Mouse (Mus musculus): ENCODE data around the gene Tbc1d1.
A peak's percentile ranks its signal among the peaks of the same experiment; 100 is the strongest.

The Tbc1d1 gene

DNA sequence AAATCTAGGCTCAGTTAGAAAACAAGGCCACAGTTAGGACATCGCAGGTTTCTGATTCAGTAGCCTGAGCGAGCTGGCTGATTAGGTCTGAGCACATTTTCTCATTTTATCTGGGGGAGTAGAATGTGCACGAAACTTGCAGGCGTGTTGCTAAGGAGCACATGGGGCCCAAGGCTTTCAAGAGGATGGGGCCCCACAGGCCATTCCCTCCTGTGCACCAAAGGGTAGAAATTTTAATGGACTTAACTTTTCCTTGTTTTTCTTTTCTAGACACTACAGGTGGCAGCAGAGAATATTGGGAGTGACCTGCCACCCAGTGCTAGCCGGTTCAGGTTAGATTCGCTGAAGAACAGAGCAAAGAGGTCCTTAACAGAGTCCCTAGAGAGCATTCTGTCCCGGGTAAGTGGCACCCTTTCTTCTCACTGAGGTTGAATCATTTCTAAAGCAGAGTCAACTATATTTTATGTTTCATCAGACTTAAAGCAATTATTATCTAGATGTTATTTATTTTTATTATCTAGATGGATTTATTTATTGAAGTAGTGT lies 121.6 kb downstream of the Tbc1d1 start:
- no peak for DNase-seq (ENCODE audit: low read depth, low spot score)

GRCm38 (mm10) chr5:64279668-64280067 lies 123.6 kb downstream of the Tbc1d1 start:
- DNase-seq (ENCODE audit: low read depth, low spot score), result no peak

- no peak for DNase-seq (ENCODE audit: low read depth, low spot score)
Measured at GRCm38 (mm10) chr5:64280191-64280590, 124.1 kb downstream of the Tbc1d1 start.

- DNase-seq (ENCODE audit: low read depth, low spot score), result no peak
Measured at GRCm38 (mm10) chr5:64280613-64281012, 124.5 kb downstream of the Tbc1d1 start.

- no peak for DNase-seq (ENCODE audit: low read depth, low spot score)
Measured at GRCm38 (mm10) chr5:64281674-64282073, 125.6 kb downstream of the Tbc1d1 start.

DNA sequence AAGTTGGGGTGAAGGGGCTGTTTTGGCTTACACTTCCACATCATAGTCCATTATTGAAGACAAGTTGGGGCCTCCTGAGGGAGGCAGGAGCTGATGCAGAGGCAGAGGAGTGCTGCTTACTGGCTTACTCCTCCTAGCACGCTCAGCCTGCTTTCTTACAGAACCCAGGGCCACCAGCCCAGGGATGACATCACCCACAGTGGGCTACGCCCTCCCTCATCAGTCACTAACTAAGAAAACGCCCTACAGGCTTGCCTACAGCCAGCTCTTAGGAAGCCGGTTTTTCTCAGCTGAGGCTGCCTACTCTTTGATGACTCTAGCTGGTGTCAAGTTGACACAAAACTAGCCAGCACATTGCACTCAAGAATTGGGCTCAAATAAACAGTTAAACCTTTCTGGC lies 126.5 kb downstream of the Tbc1d1 start:
- no peak for DNase-seq (ENCODE audit: low read depth, low spot score)

DNA sequence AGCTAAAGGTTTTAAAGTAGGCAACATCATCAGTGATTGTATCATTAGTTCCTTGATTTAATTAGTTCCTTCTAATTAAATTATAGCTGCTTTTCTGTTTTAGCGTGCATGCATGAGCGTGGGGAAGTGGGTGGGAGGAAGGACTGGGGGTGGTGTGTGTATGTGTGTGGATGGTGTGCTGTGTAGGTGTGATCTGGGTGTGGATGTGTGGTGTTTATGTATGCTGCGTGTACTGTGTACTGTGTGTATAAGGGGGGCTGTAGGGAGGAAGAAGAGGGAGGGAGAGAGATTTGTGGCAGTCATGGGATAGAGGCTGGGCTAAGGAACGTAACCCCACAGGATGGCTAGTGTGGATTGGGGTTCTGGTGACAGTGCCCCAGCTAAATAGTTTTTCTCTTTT lies 129.2 kb downstream of the Tbc1d1 start:
- no peak for DNase-seq (ENCODE audit: low read depth, low spot score)

GRCm38 (mm10) chr5:64285851-64286250 lies 129.7 kb downstream of the Tbc1d1 start:
- no peak for DNase-seq (ENCODE audit: low read depth, low spot score)

- DNase-seq (ENCODE audit: low read depth, low spot score), result no peak
Measured at GRCm38 (mm10) chr5:64287287-64287686, 131.2 kb downstream of the Tbc1d1 start.

DNA sequence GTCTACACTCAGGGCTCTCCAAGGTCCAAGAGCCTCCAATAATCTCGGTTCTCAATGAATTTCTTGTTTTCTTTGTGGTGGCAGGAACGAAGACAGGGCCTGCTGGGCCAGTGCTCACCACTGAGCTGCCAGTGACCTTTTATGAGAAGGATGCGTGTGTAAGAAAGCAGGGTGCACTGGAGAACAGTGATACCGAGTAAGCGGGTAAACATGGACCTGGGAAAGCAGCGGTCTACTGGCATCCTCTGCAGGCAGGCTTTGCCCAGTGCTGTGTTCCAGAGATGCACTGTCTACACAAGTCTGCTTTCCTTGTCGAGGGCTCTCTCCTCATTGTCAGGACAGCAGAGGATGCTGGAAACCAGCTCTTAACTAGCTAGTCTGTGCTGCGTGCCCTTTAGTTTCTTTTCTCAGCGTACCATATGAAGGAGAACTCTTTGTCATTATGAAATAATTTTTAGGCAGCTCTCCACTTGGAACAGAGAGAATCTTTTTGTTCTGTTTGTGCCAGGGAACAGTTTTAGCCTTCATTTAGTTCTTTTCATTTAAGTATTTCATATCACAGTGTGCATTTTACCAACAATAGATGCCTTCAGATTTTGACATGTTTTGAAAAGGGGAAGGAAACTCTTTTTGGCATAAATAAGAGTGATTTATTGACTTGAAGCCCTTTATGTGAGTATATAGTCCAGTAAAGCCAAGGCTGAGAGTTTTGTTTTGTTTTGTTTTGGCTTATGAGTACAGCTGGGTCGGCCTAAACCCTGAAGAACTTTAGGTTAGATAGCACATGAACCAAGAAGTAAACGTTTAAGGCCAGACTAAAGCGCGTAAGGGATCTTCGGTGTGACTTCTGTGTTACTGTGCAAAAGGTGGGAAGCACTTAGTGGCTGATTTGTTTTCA lies 132.2 kb downstream of the Tbc1d1 start:
- DNase-seq (ENCODE audit: low read depth, low spot score), result no peak

- DNase-seq (ENCODE audit: low read depth, low spot score), result peak; percentile 64
Measured at GRCm38 (mm10) chr5:64289202-64290060, 133.3 kb downstream of the Tbc1d1 start.

GRCm38 (mm10) chr5:64290061-64290345 lies 133.9 kb downstream of the Tbc1d1 start:
- no peak for DNase-seq (ENCODE audit: low read depth, low spot score)

DNA sequence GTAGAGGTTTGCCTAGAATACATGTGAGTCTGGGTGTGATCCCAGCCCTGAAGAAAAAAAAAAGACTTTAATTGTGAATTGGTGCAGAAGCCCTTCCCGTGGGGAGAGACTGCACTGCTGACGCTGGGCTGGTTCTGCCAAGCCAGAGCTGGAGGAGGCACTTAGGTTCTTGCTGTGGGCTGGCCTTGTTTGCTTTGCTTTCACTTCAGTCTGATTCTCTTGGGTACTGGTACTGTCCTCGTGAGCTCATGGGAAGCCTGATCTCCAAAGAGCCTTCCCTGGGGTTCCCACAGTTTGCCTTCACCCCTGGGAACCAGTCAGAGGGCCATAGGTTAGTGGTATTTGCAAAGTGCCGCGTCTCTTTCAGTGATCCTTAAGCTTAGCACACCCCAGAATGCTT lies 135.6 kb downstream of the Tbc1d1 start:
- no peak for DNase-seq (ENCODE audit: low read depth, low spot score)

GRCm38 (mm10) chr5:64295621-64296020 lies 139.5 kb downstream of the Tbc1d1 start:
- DNase-seq (ENCODE audit: low read depth, low spot score), result no peak

- DNase-seq (ENCODE audit: low read depth, low spot score), result no peak
Measured at GRCm38 (mm10) chr5:64296328-64296727, 140.2 kb downstream of the Tbc1d1 start.

GRCm38 (mm10) chr5:64297100-64297499 lies 141.0 kb downstream of the Tbc1d1 start:
- DNase-seq (ENCODE audit: low read depth, low spot score), result no peak

DNA sequence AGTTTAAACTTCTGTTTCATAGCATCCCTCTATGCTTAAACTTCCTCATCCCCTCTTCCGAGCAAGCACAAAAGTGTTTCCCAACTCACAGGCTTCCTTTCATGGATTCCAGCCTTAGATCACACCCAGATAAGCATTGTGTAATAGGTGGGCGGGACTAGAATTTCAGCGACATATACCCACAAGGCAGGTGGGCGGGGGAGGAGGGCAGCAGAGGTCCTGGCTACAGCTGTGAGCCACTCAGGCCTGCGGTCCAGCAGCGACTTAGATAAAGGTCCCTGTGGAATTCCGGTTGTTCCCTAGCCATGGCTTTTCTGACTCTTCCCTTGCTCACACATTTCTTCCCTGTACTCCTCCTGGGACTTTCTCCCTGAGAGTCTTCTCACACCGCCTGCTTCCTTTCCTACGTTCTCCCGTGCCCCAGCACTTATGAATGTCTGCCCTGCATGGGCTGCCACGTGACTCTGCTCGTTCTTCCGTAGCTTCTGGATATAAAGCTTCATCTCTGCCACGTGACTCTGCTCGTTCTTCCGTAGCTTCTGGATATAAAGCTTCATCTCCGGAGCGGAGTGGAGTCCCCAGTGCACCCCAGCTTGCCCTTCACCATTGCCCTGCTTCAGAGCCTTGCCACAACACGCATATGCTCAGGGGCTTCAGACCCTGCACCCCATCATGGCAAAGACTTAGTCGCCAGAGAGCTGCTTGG lies 142.4 kb downstream of the Tbc1d1 start:
- DNase-seq (ENCODE audit: low read depth, low spot score), result no peak

DNA sequence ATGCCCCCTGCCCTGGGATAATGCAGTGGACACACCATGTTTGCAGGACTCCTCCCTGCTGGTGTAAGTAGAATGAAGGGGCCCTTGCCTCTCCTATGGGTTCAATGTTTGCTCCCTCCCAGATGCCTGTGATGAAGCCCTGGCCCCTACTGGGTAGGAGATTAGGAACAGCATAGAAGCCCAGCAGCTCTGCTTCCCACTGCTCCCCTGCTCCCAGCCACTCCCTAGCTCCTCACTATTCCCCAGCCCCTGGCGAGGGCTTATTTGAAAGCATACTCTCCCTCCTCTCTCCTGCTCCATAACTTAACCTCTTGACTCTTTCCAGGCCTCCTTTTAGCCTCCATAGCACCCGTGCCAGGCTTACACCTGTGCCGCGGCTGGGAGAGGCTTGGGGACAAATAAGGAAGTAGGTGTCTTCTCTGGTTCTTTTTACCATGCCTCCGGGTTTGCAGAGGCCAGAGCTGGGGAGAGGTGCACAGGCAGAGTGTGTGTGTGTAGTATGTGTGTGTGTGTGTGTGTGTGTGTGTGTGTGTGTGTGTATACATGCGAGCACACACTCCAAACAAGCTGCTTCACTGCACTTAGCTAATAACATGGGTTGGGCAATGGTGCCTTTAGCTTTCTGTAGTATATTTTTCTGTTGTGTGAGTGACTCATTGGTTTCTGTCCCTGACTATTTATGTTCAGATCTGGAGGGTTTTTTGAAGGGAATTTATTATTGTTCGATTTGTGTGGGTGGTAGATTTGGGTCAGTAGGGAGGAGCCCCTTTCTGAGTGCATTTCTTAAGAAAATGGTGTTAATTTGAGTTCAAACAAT lies 143.6 kb downstream of the Tbc1d1 start:
- DNase-seq (ENCODE audit: low read depth, low spot score), result no peak

GRCm38 (mm10) chr5:64301246-64301645 lies 145.1 kb downstream of the Tbc1d1 start:
- no peak for DNase-seq (ENCODE audit: low read depth, low spot score)

GRCm38 (mm10) chr5:64307289-64307688 lies 151.2 kb downstream of the Tbc1d1 start:
- DNase-seq (ENCODE audit: low read depth, low spot score), result no peak

DNA sequence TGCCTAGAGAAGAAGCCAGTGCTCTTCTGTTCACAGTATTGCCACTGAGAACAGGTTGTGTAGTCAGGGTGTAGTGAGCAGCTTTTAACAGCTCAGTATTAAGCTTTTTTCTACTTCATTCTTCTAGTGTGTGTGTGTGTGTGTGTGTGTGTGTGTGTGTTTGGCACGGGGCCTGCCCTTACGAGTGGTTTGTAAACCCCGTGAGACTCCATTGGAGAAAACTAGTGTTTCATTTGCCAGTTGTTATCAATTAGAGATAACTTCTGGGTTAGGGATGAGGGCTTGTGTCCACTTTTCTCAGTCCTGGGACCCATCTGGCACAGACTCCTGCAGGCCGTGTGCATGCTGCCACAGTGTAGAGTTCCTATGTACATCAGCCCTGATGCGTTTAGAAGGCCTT lies 156.2 kb downstream of the Tbc1d1 start:
- DNase-seq (ENCODE audit: low read depth, low spot score), result no peak

Measured in ES-CJ7 (cell line).